Mouse (Mus musculus): ENCODE data around the gene Tapbp. TPM values are rescaled to one million over a fixed set of nuclear protein-coding genes. Genes with fewer than 3 reads are reported as not detected.
A peak's percentile ranks its signal among the peaks of the same experiment; 100 is the strongest.

Tapbp gene
- total and polyA plus RNA-seq, 3 experiments, result 45.3 to 134 (median 116) TPM

GRCm38 (mm10) chr17:33941381-33941780, 25.7 kb downstream of the Tapbp start:
- DNase-seq (ENCODE audit: extremely low read depth), result no peak
- no peaks in the 10 kb centered on the region for H3K27me3 ChIP-seq (replicated peaks)
- no peak overlapping the region for H3K27ac ChIP-seq (ENCODE audit: insufficient read depth, low read depth)
- H3K9me3 ChIP-seq (replicated peaks; ENCODE audit: low read length), result no peaks in the 10 kb centered on the region
- H3K4me1 ChIP-seq (ENCODE audit: control insufficient read depth in 1 of 2, insufficient read depth in 2 of 2), result peaks cover 7 to 24% of the 10 kb centered on the region in 2 experiments
- H3K36me3 ChIP-seq (replicated peaks in 1 of 2; ENCODE audit: control insufficient read depth in 1 of 2, insufficient read depth in 1 of 2, low read length in 1 of 2), result peaks cover 46 to 66% of the 10 kb centered on the region in 2 experiments
- peak overlapping the region; percentile 69 for H3K4me2 ChIP-seq (ENCODE audit: insufficient read depth, low read depth, poor library complexity, severe bottlenecking)
- TF ChIP-seq POLR2A (IDR thresholded peaks at IDR 0.05; ENCODE audit: low read depth, low read length), result no peak
- no peak for TF ChIP-seq MAX (IDR thresholded peaks at IDR 0.05; ENCODE audit: low read length)
- no peak for TF ChIP-seq E2F4 (IDR thresholded peaks at IDR 0.05; ENCODE audit: insufficient replicate concordance, low read depth, low read length)
- TF ChIP-seq ETS1 (conservative IDR thresholded peaks at IDR 0.05; ENCODE audit: low read depth, low read length), result no peak
- no peak for TF ChIP-seq UBTF (IDR thresholded peaks at IDR 0.05; ENCODE audit: low read depth, low read length)
- TF ChIP-seq SIN3A (IDR thresholded peaks at IDR 0.05; ENCODE audit: low read length), result no peak
- no peak for TF ChIP-seq GABPA (IDR thresholded peaks at IDR 0.05; ENCODE audit: insufficient replicate concordance, low read depth, low read length)
- peaks cover 31% of the 10 kb centered on the region for H3K79me2 ChIP-seq (replicated peaks; ENCODE audit: control insufficient read depth, extremely low read depth, insufficient read depth, poor library complexity, severe bottlenecking)
- H3K9ac ChIP-seq (ENCODE audit: insufficient read depth, low read depth), result peak overlapping the region; percentile 93
- dilution Hi-C loops (cut with MboI; ENCODE audit: extremely low pct_ligation_motif_present, extremely low pct_unique_long_range_greater_than_20kb, low sequenced_read_pairs), result no loop called here
- H3K4me3 ChIP-seq (replicated peaks in 1 of 3; ENCODE audit: low read depth in 2 of 3, low read length in 2 of 3, poor library complexity in 1 of 3), result peak overlapping the region; percentile 94 to 99 (median 96)
- in situ Hi-C loops (cut with MboI; ENCODE audit: low pct_ligation_motif_present, low pct_unique_long_range_greater_than_20kb, low sequenced_read_pairs), result no loop called here

- Histone ChIP-seq H3K36me3 (replicated peaks in 1 of 2; ENCODE audit: control insufficient read depth in 1 of 2, insufficient read depth in 1 of 2, low read length in 1 of 2) (peaks cover 41 to 67% of the 10 kb centered on the region in 2 experiments), H3K79me2 (replicated peaks; ENCODE audit: control insufficient read depth, extremely low read depth, insufficient read depth, poor library complexity, severe bottlenecking) (peaks cover 31% of the 10 kb centered on the region), H3K27me3 (replicated peaks) (no peaks in the 10 kb centered on the region), H3K27ac (ENCODE audit: insufficient read depth, low read depth) (no peak overlapping the region), H3K4me3 (replicated peaks in 1 of 3; ENCODE audit: low read depth in 2 of 3, low read length in 2 of 3, poor library complexity in 1 of 3) (no peak overlapping the region), H3K4me2 (ENCODE audit: insufficient read depth, low read depth, poor library complexity, severe bottlenecking) (no peak overlapping the region), H3K4me1 (ENCODE audit: control insufficient read depth in 1 of 2, insufficient read depth in 2 of 2) (peaks cover 7 to 23% of the 10 kb centered on the region in 2 experiments), H3K9me3 (replicated peaks; ENCODE audit: low read length) (no peaks in the 10 kb centered on the region), H3K9ac (ENCODE audit: insufficient read depth, low read depth) (no peak overlapping the region)
- TF ChIP-seq UBTF (IDR thresholded peaks at IDR 0.05; ENCODE audit: low read depth, low read length) (no peak), HCFC1 (IDR thresholded peaks at IDR 0.05; ENCODE audit: low read depth, low read length) (no peak), SMC3 (IDR thresholded peaks at IDR 0.05; ENCODE audit: low read depth, low read length) (no peak), POLR2AphosphoS2 (IDR thresholded peaks at IDR 0.05; ENCODE audit: low read depth, low read length) (no peak), USF2 (conservative IDR thresholded peaks at IDR 0.05; ENCODE audit: low read depth, low read length) (no peak), USF1 (IDR thresholded peaks at IDR 0.05; ENCODE audit: low read depth, low read length) (no peak), JUND (conservative IDR thresholded peaks at IDR 0.05; ENCODE audit: low read depth, low read length) (no peak), IRF4 (IDR thresholded peaks at IDR 0.05; ENCODE audit: low read depth, low read length) (no peak)
- DNase-seq (ENCODE audit: extremely low read depth), result no peak
- in situ Hi-C loops (cut with MboI; ENCODE audit: low pct_ligation_motif_present, low pct_unique_long_range_greater_than_20kb, low sequenced_read_pairs), result no loop called here
- dilution Hi-C loops (cut with MboI; ENCODE audit: extremely low pct_ligation_motif_present, extremely low pct_unique_long_range_greater_than_20kb, low sequenced_read_pairs), result no loop called here
Measured at GRCm38 (mm10) chr17:33943454-33943853, 27.8 kb downstream of the Tapbp start.
